Mouse (Mus musculus) neural tube, embryonic 10.5 days (tissue): Measurements from ENCODE around the gene Adam10.

Experiments used
- DNase-seq: peaks from one replicate; pipeline ENCODE4 v3.0.0-alpha.2; 2017; ENCODE audit warnings: low spot score; ENCODE audit errors: extremely low spot score

The Adam10 gene

DNA sequence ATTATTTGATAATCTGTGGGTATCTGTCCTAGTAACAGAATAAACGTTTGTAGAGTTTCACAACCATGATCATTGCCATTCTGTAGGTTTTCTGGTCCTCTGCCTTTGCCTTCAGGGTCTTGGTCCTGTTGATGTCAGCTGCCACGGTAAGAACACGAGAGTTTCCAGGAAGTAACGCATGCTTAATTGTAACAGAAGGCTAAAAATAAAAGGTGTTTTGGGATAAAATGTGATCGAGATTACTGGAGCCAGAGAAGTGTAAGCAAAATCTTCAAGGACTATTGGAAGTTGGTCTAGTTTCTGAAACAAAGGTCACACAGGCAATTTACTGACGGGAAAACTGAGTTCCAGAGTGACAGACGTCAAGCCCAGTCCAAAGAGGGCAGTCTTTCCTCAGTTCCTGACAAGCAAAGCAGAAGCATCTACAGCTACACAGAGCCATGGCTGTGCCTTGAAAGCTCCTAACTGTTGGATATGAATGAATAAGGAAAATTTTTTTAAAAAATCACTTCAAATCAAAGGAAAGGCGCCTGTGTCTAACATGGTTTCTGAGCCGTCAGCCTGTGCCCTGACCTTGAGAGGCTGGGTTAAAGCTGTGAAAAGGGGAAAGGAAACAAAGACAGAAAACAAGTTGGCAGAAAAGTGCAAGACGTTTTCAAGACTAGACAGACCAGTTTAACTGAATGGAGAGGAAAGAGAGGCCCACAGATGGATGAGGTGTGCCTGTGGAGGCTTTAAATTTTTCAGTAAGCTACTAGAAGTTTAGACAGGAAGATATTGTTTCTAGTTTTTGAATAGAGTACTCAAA is 6.8 kb upstream of the Adam10 start:
- DNase-seq: no peak

DNA sequence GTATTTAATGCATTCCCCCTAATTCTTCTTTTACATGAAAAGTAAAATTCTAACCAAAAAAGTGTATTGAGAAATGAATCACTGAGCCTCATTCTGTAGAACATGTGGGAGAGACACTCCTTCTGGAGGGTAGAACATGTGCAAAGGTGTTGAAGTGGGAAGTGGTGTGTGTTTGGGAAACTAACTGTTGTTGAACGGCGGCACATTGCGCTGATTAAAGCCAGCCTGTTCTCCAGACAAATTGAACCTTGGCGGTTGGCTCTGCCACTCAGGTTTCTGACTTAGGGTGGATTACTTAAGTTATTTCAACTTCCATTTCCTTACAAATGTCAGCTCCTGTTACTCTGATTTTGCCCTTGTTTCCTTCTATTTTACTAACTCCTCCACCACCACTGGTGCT is 5.1 kb upstream of the Adam10 start:
- no peak for DNase-seq

DNA sequence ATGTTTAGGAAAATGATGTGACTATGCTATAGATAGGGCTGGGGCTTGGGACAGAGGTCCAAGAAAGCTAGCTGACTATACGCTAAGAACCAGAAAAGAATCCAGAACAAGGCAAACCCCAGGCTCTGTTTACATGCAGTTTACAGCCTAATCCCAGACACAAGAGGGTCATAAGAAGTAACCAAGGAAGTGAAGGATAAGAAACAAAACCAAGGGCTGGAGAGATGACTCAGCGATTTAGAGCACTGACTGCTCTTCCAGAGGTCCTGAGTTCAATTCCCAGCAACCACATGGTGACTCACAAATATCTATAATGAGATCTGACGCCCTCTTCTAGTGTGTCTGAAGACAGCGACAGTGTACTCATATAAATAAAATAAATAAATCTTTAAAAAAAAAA is 3.7 kb upstream of the Adam10 start:
- DNase-seq: no peak

DNA sequence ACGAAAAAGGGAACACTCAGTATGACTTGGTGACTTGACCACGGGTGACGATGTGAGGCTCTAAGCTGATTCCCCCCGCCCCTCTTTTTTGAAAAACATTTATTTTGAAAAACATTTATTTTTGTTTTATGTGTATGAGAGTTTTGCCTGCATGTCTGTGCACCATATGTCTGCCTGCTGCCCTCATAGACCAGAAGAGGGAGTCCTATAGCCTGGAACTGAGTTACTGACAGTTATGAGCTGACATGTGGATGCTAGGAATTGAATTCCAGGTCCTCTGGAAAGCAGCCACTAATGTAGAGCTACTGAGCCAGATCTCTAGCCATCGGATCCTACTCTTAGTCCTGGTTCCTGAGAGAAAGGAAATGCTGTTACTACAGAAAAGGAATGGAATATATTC is 2.8 kb upstream of the Adam10 start:
- DNase-seq: no peak

DNA sequence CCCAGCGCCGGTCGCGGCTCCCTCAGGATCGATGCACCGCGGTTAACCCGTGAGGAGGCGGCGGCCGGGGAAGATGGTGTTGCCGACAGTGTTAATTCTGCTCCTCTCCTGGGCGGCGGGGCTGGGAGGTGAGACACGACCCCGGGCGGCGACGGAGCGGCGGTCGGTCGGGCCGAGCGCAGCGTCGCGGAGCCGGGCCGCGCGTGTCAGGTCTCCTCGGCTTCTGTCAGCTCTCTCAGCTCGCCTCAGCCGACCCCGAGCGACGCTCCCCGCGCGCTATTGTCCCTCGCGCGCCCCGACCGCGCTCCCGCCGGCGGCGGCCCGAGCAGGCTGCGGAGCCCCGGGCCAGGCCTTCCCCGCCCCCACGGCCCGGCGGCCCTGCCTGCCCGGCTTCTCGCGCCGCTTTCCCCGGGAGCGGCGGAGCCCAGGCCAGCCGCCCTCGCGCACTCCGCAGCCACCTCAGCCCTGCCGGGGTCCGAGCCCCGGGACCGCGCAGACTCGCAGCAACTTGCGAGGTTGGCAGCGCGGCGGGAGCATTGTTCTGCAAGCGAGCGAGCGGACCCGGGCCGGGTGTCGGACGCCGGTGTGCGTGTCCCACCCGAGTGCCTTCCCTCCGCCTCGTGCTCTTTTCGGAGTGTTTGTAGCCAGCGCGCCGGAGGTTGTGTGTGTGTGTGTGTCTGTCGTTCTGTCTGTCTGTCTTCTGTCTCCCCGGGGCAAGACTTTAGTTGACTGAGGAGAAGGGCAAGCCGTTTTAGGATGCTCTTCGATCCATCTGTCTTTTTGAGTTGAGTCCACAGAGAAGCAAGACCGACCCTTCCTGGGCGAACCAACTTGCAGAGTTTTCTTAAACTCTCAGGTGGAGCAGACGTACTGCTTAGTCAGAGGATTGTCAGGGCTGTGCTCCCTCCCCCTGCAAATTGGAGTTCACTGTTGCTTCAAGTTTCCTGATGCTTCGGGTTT is 615 bp downstream of the Adam10 start:
- DNase-seq: peak; percentile 80

DNA sequence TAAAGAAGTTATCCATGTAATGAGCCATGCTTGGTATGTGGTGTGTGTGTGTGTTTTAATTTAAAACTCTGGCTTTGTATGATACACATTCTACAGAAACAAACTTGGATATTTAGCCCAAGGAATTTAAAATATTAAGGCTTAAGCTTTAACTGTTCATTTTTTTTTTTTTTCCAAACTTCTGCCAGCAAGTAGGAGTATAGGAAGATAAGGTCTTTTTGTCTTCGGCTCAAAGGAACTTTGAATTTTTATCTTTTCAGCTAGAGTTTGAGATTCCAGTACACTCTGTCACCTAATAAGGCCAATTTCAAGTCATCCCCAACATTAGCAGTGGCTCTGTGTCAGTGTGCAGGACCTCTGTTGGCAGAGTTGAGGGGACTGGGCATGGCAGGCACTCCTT is 3.4 kb downstream of the Adam10 start:
- no peak for DNase-seq

DNA sequence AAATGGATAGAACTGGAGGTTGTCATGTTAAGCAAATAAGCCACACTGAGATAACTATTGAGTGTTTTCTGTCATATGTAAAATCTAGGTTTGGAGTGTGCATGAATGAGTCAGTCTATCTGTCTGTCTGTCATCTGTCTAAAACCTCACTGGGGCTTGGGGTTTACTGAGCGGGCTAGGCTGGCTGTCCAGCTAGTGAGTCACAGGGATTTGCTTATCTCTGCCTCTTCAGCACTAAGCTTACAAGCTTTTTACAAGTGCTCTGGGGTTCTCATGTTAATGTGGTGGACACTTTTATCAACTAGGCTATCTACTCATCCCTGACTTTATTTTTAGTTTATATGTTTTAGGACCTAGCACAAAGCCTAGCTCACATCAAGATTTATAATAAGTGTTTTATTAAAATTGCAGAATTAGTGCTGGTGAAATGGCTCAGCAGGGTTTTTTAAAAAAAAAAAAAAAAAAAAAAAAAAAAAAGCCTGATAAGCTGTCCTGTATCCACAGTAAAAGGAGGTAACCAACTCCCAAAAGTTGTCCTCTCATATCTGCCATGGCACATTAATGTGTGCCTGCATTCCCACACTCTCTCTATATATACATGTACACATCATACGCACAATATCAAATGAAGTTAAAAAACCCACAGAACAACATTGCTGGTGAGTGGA is 9.6 kb downstream of the Adam10 start:
- no peak for DNase-seq

DNA sequence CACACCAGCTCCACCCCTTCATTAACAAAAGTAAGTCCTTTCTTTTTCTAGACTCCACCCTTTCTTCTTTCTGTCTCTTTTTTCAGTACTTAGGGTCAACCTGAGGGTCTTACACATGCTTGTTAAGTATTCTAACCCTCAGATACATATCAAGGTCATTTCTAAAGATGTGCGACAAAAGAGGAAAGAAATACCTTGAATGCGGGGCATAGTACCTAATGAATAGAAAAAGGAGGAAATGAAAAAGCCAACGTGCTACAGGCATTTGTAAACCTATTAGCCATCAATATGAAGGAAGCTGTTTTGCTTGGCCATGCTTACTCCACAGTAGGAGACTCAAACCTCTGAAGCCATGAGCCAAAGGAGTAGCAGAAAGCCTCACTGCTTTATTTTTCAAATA is 11.1 kb downstream of the Adam10 start:
- no peak for DNase-seq

DNA sequence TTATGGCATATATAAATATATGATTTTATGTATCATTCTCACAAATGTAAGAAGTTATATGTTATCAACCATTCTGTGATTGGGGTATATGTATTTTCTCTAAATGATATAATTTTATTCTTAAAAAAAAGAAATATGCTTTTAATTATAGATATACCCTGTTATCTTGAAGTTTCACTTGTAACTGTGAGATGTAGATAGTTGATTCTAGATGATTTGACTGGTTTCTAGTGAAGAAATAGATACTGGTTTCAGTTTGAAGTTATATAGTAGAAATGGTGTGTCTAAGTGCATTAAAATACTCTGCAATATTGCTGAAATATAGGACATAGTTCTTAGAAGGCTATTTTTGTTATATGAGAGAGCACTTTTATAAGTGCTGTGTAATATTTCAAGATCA is 11.8 kb downstream of the Adam10 start:
- no peak for DNase-seq

DNA sequence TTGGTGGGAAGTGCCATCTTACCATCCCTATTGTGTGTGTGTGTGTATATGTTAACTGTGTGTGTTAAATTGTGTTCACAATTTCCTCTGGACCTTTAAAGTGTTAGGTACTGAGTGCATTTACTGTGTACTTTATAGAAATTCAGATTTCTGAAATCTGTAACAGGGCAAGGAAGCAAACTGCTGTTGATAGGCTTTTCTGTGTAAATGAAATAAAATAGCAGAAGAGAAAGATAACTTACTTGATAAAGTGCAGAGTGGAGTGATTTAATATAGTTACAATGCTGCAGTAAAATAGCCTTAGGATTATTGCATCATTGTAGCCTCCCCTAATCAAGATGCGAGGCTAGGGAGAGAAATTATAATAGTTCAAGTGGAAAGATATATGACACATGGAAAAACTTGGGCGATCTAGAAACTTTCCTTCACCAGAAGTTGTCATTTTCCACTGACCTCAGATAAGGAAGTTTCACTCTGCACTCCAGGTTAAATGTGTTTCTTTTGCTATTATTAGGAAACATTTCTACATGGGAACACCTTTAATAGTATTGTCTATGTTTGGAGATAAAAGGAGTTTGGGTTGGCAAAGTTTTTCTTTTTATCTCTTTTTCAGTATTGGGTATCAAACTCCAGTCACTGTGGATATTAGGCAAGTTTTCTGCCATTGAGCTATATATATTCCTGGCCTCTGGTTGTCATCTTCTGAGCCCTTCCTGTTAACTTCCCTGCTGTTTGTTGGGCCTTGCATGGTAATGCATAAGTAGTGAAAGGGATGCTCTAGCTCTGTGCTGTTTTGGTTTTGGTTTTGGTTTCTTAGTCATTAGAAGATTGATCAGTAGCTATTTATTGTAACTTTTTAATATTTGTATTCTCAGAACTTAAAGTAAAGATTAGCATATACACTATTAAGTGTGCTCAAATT is 13.2 kb downstream of the Adam10 start:
- DNase-seq: no peak

DNA sequence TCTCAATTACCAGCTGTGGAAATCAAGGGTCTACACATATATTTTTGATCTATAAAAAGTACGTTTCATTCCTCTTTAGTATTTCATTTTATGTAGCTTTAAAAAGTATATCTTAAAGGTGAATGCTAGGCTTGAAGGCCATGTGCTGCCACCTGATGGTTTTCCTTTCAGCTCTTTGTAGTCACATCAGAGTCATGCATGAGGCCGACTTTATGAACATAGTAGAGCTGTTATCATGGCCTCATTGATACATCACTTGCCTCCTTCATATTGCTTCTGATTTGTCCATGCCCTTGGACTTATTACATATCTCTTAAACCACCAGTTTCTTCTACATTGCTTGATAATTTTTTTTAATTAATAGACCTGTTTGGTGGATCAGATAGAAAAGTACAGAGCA is 16.9 kb downstream of the Adam10 start:
- no peak for DNase-seq

DNA sequence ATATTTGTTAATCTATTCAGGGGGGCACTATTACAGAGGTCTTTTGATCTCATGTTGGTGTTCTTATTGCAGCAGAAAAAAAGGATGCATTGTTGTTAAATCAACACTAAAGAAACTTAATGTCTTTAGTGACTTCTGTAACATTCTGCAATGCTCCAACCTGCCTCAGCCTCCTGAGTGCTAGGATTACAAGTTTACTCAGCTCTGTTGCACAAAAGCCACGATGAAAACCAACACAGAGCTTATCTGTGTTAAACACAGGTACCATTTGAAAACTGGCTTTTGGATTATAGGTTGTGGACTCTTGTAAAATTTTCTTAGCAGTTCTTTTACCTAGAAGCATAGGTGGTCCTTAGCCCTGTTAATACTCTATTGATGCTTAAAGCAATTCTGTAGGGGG is 19.3 kb downstream of the Adam10 start:
- no peak for DNase-seq

DNA sequence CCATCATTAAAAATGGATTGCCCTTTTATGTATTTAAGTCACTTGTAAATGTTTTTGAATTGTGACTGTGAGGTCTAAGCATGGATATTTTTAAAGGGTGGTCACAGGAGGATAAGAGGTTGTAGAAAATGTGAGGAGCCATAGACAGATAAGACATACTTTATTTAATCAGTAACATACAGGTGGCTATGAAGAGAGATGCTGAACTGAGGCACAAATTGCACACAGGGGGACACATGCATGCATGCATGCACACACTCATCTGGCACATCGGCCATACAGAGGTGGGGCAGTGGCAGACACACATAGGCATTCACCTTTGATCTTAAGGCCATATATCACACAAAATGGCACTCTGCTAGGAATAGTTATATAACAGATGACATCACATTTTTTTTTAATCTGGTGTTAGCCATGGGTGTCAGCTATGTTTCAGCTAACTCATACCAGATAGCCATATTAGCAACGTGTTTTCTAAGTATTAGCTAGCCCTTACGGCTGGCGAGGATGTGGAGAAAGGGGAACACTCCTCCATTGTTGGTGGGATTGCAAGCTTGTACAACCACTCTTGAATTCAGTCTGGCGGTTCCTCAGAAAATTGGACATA is 24.9 kb downstream of the Adam10 start:
- no peak for DNase-seq

DNA sequence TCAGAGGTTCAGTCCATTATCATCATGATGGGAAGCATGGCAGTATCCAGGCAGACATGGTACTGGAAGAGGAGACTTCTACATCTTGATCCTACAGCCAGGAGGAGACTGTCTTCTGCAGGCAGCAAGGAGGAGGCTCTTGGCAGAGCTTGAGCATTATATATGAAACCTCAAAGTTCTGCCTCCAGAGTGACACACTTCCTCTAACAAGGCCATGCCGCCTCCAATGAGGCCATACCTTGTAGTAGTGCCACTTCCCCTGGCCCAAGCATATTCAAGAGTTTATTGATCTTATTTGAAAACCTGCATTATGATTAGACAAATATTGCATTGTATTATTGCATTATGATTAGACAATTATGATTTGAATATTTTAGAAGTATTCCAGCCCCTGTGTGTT is 27.6 kb downstream of the Adam10 start:
- no peak for DNase-seq

DNA sequence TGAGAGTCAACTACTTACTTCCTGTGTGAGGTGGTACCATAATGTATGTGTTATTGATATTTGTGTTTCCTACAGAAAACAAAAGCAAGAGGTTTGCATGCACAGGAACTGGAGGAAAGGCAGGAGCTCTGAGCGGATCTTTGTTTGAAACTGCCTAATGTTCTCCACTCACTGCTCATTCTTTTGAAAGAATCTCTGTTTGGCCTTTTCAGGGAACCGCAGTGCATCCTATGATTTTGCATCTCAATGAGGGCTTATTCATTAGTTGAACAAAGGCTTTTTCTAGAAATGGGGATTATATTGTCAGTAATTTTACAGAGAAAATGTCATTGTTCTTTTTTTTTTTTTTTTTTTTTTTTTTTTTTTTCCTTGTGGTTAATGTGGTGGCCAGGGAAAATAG is 50.7 kb downstream of the Adam10 start:
- DNase-seq: no peak

DNA sequence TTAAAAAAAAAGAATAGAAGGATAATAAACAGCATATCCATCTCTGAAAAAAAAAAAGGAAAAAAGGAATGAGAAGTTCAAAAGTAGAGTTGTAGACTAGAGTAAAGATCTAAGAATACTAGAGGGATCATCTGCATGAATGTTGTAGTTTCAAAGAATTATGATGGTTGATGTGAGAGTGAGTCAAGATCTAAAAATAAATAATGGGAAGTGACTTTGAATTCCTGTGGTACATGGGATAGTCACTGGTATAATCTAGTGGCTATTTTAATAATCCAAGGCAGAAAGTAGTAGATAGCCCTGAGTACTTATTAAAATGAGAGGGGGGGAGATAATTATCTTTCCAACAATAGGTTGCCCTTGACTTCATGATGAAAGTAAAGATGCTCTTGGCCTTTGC is 52.3 kb downstream of the Adam10 start:
- DNase-seq: no peak

DNA sequence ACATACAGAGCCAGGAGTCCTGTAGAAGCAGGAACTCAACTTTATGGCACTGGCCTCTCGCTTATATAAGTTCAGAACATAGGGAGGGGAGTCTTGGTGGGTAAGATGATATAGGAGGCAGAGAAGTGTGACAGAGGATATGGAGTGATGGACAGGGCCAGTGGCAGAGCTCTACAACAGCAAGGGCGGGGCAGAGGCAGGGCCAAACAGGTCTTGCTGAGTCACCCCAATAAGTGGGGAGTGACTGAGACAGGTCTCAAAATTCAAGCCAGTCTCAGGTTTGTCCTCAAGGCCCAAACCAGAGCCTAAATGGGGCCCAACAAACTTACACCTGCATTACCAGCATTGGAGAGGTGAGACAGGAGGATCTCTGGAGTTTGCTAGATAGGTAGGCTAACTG is 54.4 kb downstream of the Adam10 start:
- DNase-seq: no peak

DNA sequence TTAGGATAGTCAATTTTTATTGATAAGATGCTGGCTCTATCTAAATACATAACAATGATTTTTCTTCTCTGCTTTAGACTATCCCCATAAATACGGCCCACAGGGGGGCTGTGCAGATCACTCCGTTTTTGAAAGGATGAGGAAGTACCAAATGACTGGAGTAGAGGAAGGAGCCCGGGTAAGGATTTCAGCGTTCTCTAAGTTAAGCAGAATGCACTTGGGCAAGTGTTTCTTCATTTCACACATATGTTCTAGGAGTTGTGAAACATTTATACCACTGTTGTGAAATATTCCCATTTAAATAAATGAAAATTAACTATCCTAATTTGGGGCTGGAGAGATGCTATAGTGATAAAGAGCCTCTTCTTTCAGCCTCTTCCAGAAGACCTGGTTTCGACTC is 61.2 kb downstream of the Adam10 start:
- DNase-seq: no peak

DNA sequence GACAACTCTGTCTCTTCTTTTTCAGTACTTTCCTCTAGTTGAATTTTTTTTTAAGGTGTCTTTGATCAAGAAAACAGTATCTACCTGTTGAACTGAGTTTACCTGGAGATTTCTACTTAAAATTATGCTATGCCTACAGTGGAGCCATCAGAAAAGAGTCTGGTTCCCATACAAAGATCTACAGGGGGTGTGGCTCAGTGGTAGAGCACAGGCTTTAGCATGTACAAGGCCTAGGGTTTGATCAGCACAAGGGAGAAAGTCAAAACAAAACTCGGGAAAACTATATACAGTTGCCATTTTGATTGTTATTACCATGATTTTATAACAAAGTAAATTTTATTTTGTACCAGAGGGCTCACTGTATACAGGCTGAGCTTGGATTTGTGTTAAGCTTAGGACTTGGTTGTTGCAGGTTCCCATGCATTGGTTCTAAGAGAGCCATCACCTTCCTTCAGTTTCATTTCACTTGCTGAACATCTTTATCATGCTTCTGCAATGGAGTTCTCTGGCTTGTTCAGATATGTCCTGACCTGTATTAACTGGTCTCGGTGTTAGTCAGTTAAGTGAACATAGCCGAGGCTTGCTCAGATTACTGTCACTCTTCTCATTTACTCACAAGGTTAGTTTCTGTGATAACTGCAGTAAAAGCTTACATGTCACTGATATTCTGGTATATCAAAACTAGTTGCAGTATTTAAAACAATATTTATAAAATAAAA is 72.9 kb downstream of the Adam10 start:
- no peak for DNase-seq

DNA sequence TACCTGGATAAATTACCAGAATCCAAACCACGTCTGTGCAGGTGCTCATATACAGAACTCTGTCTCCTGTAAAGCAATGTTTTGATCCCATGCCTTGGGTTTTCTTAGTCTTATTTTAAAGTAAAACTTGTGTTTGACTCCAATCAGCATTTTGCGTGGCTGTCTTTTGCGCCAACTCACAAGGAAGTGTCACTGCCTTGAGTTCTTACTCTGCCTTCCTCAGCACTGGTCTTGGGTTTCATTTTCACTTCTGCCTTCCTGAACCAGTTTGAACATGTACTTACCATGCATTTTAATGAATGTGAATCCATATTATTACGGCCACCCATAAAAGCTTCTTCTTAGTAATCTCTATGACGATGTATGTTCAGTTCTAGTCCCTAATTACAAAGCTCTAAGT is 82.2 kb downstream of the Adam10 start:
- DNase-seq: no peak
